Mouse (Mus musculus): ENCODE measurements around the gene Rgl1. TPM values are rescaled to one million over a fixed set of nuclear protein-coding genes. Genes with fewer than 3 reads are reported as not detected.

The Rgl1 gene
- total RNA-seq, 1 experiment = 1.3 TPM

- H3K36me3 ChIP-seq (ENCODE audit: control insufficient read depth, insufficient read depth, low read length, poor library complexity, severe bottlenecking) = no peaks in the 10 kb centered on the region
- DNase-seq (ENCODE audit: low read depth, low spot score) = no peak
- no peak overlapping the region for H3K4me3 ChIP-seq (ENCODE audit: insufficient read depth in 1 of 2, low read depth in 1 of 2, low read length in 2 of 2, poor library complexity in 1 of 2, severe bottlenecking in 1 of 2)
- in situ Hi-C loops (cut with MboI; ENCODE audit: low sequenced_read_pairs in 2 of 2, unreplicated experiment in 2 of 2) = no loop called here
- no peak for TF ChIP-seq CHD2 (IDR thresholded peaks at IDR 0.05; ENCODE audit: low read depth, low read length)
- no peak for TF ChIP-seq MAFK (IDR thresholded peaks at IDR 0.05; ENCODE audit: insufficient read depth, low read depth, low read length)
- TF ChIP-seq ZNF384 (IDR thresholded peaks at IDR 0.05; ENCODE audit: low read depth, low read length) = no peak
- TF ChIP-seq HCFC1 (IDR thresholded peaks at IDR 0.05; ENCODE audit: borderline replicate concordance, insufficient read depth, low read length) = no peak
- TF ChIP-seq ZC3H11A (IDR thresholded peaks at IDR 0.05; ENCODE audit: borderline replicate concordance, low read depth, low read length) = no peak
- H3K9me3 ChIP-seq (ENCODE audit: control insufficient read depth, insufficient read depth, low read depth, low read length) = no peaks in the 10 kb centered on the region
- H3K4me1 ChIP-seq (ENCODE audit: control insufficient read depth in 2 of 2, insufficient read depth in 2 of 2, low read length in 2 of 2, poor library complexity in 1 of 2) = no peaks in the 10 kb centered on the region
- H3K27ac ChIP-seq (ENCODE audit: insufficient read depth, low read depth, low read length, poor library complexity, severe bottlenecking) = no peak overlapping the region
- no peak overlapping the region for H3K9ac ChIP-seq (ENCODE audit: insufficient read depth, low read depth, low read length, poor library complexity, severe bottlenecking)
Observed at GRCm38 (mm10) chr1:152609547-152609946, 156.6 kb downstream of the Rgl1 start.

GRCm38 (mm10) chr1:152609006-152609405 is 157.1 kb downstream of the Rgl1 start:
- no peak overlapping the region for H3K9ac ChIP-seq (ENCODE audit: insufficient read depth, low read depth, low read length, poor library complexity, severe bottlenecking)
- TF ChIP-seq ZC3H11A (IDR thresholded peaks at IDR 0.05; ENCODE audit: borderline replicate concordance, low read depth, low read length) (no peak), CHD2 (IDR thresholded peaks at IDR 0.05; ENCODE audit: low read depth, low read length) (no peak), HCFC1 (IDR thresholded peaks at IDR 0.05; ENCODE audit: borderline replicate concordance, insufficient read depth, low read length) (no peak), ZNF384 (IDR thresholded peaks at IDR 0.05; ENCODE audit: low read depth, low read length) (no peak), MAFK (IDR thresholded peaks at IDR 0.05; ENCODE audit: insufficient read depth, low read depth, low read length) (no peak)
- H3K36me3 ChIP-seq (ENCODE audit: control insufficient read depth, insufficient read depth, low read length, poor library complexity, severe bottlenecking) = no peaks in the 10 kb centered on the region
- H3K27ac ChIP-seq (ENCODE audit: insufficient read depth, low read depth, low read length, poor library complexity, severe bottlenecking) = no peak overlapping the region
- no peaks in the 10 kb centered on the region for H3K9me3 ChIP-seq (ENCODE audit: control insufficient read depth, insufficient read depth, low read depth, low read length)
- H3K4me3 ChIP-seq (ENCODE audit: insufficient read depth in 1 of 2, low read depth in 1 of 2, low read length in 2 of 2, poor library complexity in 1 of 2, severe bottlenecking in 1 of 2) = no peak overlapping the region
- in situ Hi-C loops (cut with MboI; ENCODE audit: low sequenced_read_pairs in 2 of 2, unreplicated experiment in 2 of 2) = no loop called here
- no peak for DNase-seq (ENCODE audit: low read depth, low spot score)
- no peaks in the 10 kb centered on the region for H3K4me1 ChIP-seq (ENCODE audit: control insufficient read depth in 2 of 2, insufficient read depth in 2 of 2, low read length in 2 of 2, poor library complexity in 1 of 2)

GRCm38 (mm10) chr1:152607765-152608164 is 158.4 kb downstream of the Rgl1 start:
- H3K27ac ChIP-seq (ENCODE audit: insufficient read depth, low read depth, low read length, poor library complexity, severe bottlenecking) = no peak overlapping the region
- in situ Hi-C loops (cut with MboI; ENCODE audit: low sequenced_read_pairs in 2 of 2, unreplicated experiment in 2 of 2) = no loop called here
- no peak for TF ChIP-seq ZNF384 (IDR thresholded peaks at IDR 0.05; ENCODE audit: low read depth, low read length)
- TF ChIP-seq CHD2 (IDR thresholded peaks at IDR 0.05; ENCODE audit: low read depth, low read length) = no peak
- TF ChIP-seq HCFC1 (IDR thresholded peaks at IDR 0.05; ENCODE audit: borderline replicate concordance, insufficient read depth, low read length) = no peak
- no peak for TF ChIP-seq MAFK (IDR thresholded peaks at IDR 0.05; ENCODE audit: insufficient read depth, low read depth, low read length)
- no peak for TF ChIP-seq ZC3H11A (IDR thresholded peaks at IDR 0.05; ENCODE audit: borderline replicate concordance, low read depth, low read length)

GRCm38 (mm10) chr1:152606727-152607126 is 159.4 kb downstream of the Rgl1 start:
- Histone ChIP-seq H3K4me3 (ENCODE audit: insufficient read depth in 1 of 2, low read depth in 1 of 2, low read length in 2 of 2, poor library complexity in 1 of 2, severe bottlenecking in 1 of 2) (no peak overlapping the region), H3K36me3 (ENCODE audit: control insufficient read depth, insufficient read depth, low read length, poor library complexity, severe bottlenecking) (no peaks in the 10 kb centered on the region), H3K4me1 (ENCODE audit: control insufficient read depth in 2 of 2, insufficient read depth in 2 of 2, low read length in 2 of 2, poor library complexity in 1 of 2) (peaks cover 2% of the 10 kb centered on the region in 2 experiments; a peak in 2 of 4 replicates), H3K9ac (ENCODE audit: insufficient read depth, low read depth, low read length, poor library complexity, severe bottlenecking) (no peak overlapping the region), H3K9me3 (ENCODE audit: control insufficient read depth, insufficient read depth, low read depth, low read length) (no peaks in the 10 kb centered on the region), H3K27ac (ENCODE audit: insufficient read depth, low read depth, low read length, poor library complexity, severe bottlenecking) (no peak overlapping the region)
- TF ChIP-seq MAFK (IDR thresholded peaks at IDR 0.05; ENCODE audit: insufficient read depth, low read depth, low read length) (no peak), CHD2 (IDR thresholded peaks at IDR 0.05; ENCODE audit: low read depth, low read length) (no peak), ZC3H11A (IDR thresholded peaks at IDR 0.05; ENCODE audit: borderline replicate concordance, low read depth, low read length) (no peak), ZNF384 (IDR thresholded peaks at IDR 0.05; ENCODE audit: low read depth, low read length) (no peak), HCFC1 (IDR thresholded peaks at IDR 0.05; ENCODE audit: borderline replicate concordance, insufficient read depth, low read length) (no peak)
- in situ Hi-C loops (cut with MboI; ENCODE audit: low sequenced_read_pairs in 2 of 2, unreplicated experiment in 2 of 2) = no loop called here
- DNase-seq (ENCODE audit: low read depth, low spot score) = no peak

More at GRCm38 (mm10) chr1:152607765-152608164, 158.4 kb downstream of the Rgl1 start:
- Histone ChIP-seq H3K36me3 (ENCODE audit: control insufficient read depth, insufficient read depth, low read length, poor library complexity, severe bottlenecking) (no peaks in the 10 kb centered on the region), H3K9me3 (ENCODE audit: control insufficient read depth, insufficient read depth, low read depth, low read length) (no peaks in the 10 kb centered on the region), H3K4me3 (ENCODE audit: insufficient read depth in 1 of 2, low read depth in 1 of 2, low read length in 2 of 2, poor library complexity in 1 of 2, severe bottlenecking in 1 of 2) (no peak overlapping the region), H3K4me1 (ENCODE audit: control insufficient read depth in 2 of 2, insufficient read depth in 2 of 2, low read length in 2 of 2, poor library complexity in 1 of 2) (peaks cover 2% of the 10 kb centered on the region in 2 experiments; a peak in 2 of 4 replicates), H3K9ac (ENCODE audit: insufficient read depth, low read depth, low read length, poor library complexity, severe bottlenecking) (no peak overlapping the region)
- no peak for DNase-seq (ENCODE audit: low read depth, low spot score)

Measured in ES-E14 (cell line).